Mouse (Mus musculus) left cerebral cortex, adult 18-20 months (tissue): ENCODE results near the gene Nell1. TPM values are rescaled to one million over a fixed set of nuclear protein-coding genes. Genes with fewer than 3 reads are reported as not detected.

Experiments
- DNase-seq, 2 experiments: peaks; one replicate each; pipeline ENCODE4 v3.0.0; 2021 to 2022; ENCODE audit warnings: low spot score in 2 of 2, mixed read lengths in 1 of 2
- total RNA-seq, 2 experiments: library from RNA; stranded (reverse); gene quantifications; 2 replicates each; pipeline ENCODE4 v1.2.3; 2021

Gene Nell1
- total RNA-seq, 2 experiments from 2014 or later: 59.6 to 69.1 TPM

DNA sequence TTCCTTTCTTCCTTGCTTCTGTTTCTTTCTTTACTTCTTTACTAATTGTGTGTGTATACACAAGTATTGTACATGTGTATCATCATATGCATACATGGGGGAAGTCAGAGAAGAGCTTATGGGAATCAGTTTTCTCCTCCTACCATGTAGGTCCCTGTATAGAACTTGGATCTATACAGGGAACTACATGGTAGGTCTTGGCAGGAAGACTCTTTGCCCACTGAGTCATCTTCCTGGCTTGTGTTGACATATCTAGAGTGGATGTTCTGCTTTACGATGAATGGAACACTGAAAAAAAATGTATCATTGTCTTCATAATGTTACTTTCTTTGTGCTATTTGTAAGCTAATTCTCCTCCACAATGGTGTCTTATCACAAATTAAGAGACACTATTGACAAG is 806.4 kb downstream of the Nell1 start:
- peak in 1 of 2 experiments; percentile 6 for DNase-seq

- DNase-seq: no peak
These were observed 809.0 kb downstream of the Nell1 start for GRCm38 (mm10) chr7:50783652-50784051.

DNA sequence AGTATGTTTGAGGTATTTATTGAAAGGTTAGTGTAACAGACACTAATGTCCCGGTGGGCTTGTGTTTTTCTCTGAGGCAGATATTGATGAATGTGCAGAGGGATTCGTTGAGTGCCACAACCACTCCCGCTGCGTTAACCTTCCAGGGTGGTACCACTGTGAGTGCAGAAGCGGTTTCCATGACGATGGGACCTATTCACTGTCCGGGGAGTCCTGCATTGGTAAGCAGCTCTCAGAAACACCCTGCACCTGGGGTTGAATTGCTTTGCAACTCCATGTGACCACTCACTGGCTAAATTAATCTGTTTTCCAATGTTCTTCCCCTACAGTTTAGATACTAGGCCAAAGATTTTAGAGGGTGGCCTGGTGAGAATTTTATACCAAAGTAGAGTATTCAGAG is 851.5 kb downstream of the Nell1 start:
- no peak for DNase-seq

DNA sequence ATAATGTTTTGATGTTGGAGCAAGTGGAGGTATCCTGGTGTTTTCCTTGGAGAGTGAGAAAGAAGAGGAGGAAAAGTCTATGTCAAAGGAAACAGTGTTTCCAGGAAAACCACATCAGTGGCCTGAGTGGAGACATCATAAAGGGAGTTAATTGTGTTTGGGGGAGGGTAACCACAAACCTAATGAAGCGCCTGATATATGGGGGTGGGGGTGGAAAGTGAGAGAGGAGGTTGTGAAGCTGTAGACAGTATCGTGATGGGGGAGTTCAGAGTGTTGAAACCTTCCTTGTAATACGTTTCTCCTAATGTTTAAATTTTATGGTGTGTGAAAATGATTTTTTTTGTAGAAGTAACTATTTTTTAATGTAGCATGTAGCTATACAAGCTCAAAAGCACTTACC is 858.1 kb downstream of the Nell1 start:
- no peak for DNase-seq

- DNase-seq: no peak
These were observed 868.0 kb downstream of the Nell1 start for GRCm38 (mm10) chr7:50842646-50843045.

- no peak for DNase-seq
These were observed 873.3 kb downstream of the Nell1 start for GRCm38 (mm10) chr7:50847921-50848320.

DNA sequence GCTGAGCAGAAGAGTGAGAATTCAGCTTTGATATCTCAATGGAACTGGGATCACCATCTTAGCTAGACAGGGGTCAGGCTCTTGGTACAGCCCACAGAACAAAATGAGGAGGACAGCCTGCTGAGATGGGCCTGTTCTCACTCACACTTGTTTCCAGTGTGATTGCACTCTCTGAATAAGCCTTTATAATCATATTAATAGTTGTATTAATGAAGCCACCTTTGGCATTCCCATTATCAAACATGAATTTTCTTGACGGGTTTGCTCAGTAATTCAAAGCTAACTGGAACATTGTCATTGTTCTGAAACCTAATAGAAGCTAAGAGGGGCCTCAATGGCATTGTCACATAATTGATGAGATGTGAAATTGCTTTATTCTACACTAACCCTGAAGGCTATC is 875.6 kb downstream of the Nell1 start:
- no peak for DNase-seq

- no peak for DNase-seq
These were observed 895.5 kb downstream of the Nell1 start for GRCm38 (mm10) chr7:50870181-50870580.

- DNase-seq: no peak
These were observed 913.0 kb downstream of the Nell1 start for GRCm38 (mm10) chr7:50887625-50888024.

- no peak for DNase-seq
These were observed 925.0 kb downstream of the Nell1 start for GRCm38 (mm10) chr7:50899541-50900088.

Other genes starting within 250 kb of the Nell1 start
- 10 to 100 TPM; 15.5 to 17.5 TPM for gene Htatip2, start 215.7 kb upstream of the Nell1 start, total RNA-seq
- 10 to 100 TPM; 34.6 to 36.5 TPM for gene Prmt3, start 196.5 kb upstream of the Nell1 start, total RNA-seq
- gene Slc6a5, start 64.7 kb upstream of the Nell1 start, total RNA-seq: under 1 TPM; 0.12 TPM